Mouse (Mus musculus) hindbrain, postnatal 0 days (tissue): ENCODE results near the gene 2300002M23Rik. TPM values are rescaled to one million over a fixed set of nuclear protein-coding genes. Genes with fewer than 3 reads are reported as not detected.

Source experiments
- ATAC-seq: fragments of 200-750 bp; cut with Nextera tagmentation; 2 replicates; pipeline ENCODE4 v1.8.0; 2017; ENCODE audit warnings: mild to moderate bottlenecking, moderate TSS enrichment, moderate library complexity
- DNase-seq: peaks from one replicate; pipeline ENCODE4 v3.0.0-alpha.2; 2015; ENCODE audit warnings: low spot score
- H3K27ac ChIP-seq: fragments of 300-500 bp; sonication (generic); 2 replicates; pipeline ENCODE4 v1.5.1; 2014; ENCODE audit warnings: mild to moderate bottlenecking
- H3K27me3 ChIP-seq: fragments of 300-500 bp; sonication (generic); 2 replicates; pipeline ENCODE4 v1.6.1; 2014; ENCODE audit warnings: low read length, mixed read lengths; ENCODE audit not compliant: insufficient read depth
- H3K36me3 ChIP-seq: fragments of 300-500 bp; sonication (generic); 2 replicates; pipeline ENCODE4 v1.6.1; 2014; ENCODE audit warnings: low read length, mixed read lengths; ENCODE audit not compliant: insufficient read depth
- H3K4me1 ChIP-seq: fragments of 300-500 bp; sonication (generic); 2 replicates; pipeline ENCODE4 v1.6.1; 2014; ENCODE audit warnings: antibody characterized with exemption, low read length, mixed read lengths; ENCODE audit not compliant: insufficient read depth
- H3K4me2 ChIP-seq: fragments of 300-500 bp; sonication (generic); 2 replicates; pipeline ENCODE4 v1.6.1; 2014; ENCODE audit warnings: low read depth, mild to moderate bottlenecking, low read length, moderate library complexity, mixed read lengths
- H3K4me3 ChIP-seq: fragments of 300-500 bp; sonication (generic); 2 replicates; pipeline ENCODE4 v1.5.1; 2014; ENCODE audit warnings: low read length
- H3K9ac ChIP-seq: fragments of 300-500 bp; sonication (generic); replicated peaks from 2 replicates; pipeline ENCODE4 v1.6.1; 2014; ENCODE audit warnings: mild to moderate bottlenecking, low read length, moderate library complexity, mixed read lengths
- H3K9me3 ChIP-seq: fragments of 300-500 bp; sonication (generic); 2 replicates; pipeline ENCODE4 v1.6.1; 2016; ENCODE audit warnings: low read length, mixed read lengths
- CTCF ChIP-seq: IDR thresholded peaks from 2 replicates; pipeline ENCODE4 v1.5.1; 2016; ENCODE audit warnings: antibody characterized with exemption, control low read depth, low read depth
- WGBS: fragments of 180-500 bp; shearing (Covaris S2); extraction: QIAGEN DNeasy Blood & Tissue Kit; methylation state at CpG from one replicate; pipeline ENCODE4 v1.1.7; 2014; 5-methylcytosine and 5-hydroxymethylcytosine counted together
- polyA plus RNA-seq: library from polyadenylated mRNA; unstranded; fragments of >200 nt; fragmentation: Nextera tagmentation; extraction: Ambion mirVana; gene quantifications from 2 replicates; pipeline ENCODE4 v1.2.1, GENCODE M21; 2015
- total RNA-seq: library from RNA; depleted of rRNA; stranded (reverse); fragments of >200 nt; gene quantifications from 2 replicates; pipeline ENCODE4 v1.2.3, GENCODE M21; 2014

Gene 2300002M23Rik
- total and polyA plus RNA-seq, 2 experiments from 2014 or later, result 0.11 TPM; not detected in 1

DNA sequence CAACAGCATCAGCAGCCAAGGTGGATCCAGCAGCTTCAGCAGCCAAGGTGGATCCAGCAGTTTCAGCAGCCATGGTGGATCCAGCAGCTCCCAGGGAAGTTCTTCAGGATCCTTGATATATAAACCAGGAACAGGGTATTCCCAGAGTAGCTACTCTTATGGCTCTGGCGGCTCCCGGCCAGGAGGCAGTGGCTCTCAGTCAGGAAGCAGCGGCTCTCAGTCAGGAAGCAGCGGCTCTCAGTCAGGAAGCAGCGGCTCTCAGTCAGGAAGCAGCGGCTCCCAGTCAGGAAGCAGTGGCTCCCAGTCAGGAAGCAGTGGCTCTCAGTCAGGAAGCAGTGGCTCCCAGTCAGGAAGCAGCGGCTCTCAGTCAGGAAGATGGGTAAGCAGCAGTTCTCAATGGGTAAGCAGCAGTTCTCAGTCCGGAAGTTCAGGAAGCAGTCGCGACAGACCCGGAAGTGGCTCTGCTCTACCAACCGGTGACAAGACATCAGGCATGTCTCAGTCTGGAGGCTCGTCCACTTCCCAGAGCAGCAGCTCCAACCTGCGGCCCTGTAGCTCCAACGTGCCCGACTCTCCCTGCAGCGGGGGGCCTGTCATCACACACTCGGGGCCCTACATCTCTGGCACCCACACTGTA is 12.4 kb upstream of the 2300002M23Rik start:
- ATAC-seq (no peak), DNase-seq (no peak)
- H3K27me3 ChIP-seq, result no peaks in the 10 kb centered on the region
- H3K36me3 ChIP-seq, result no peaks in the 10 kb centered on the region
- no peak for TF ChIP-seq CTCF
- H3K9me3 ChIP-seq, result no peaks in the 10 kb centered on the region
- no peak overlapping the region for H3K4me2 ChIP-seq
- H3K4me1 ChIP-seq, result no peaks in the 10 kb centered on the region
- H3K27ac ChIP-seq, result no peak overlapping the region
- 92% methylated on average over 18 of the region's 18 CpGs for WGBS
- H3K4me3 ChIP-seq, result no peak overlapping the region
- H3K9ac ChIP-seq, result no peak overlapping the region

- Histone ChIP-seq H3K4me2 (no peak overlapping the region), H3K27ac (no peak overlapping the region), H3K4me1 (no peaks in the 10 kb centered on the region), H3K9ac (no peak overlapping the region), H3K4me3 (no peak overlapping the region), H3K27me3 (no peaks in the 10 kb centered on the region), H3K9me3 (no peaks in the 10 kb centered on the region), H3K36me3 (no peaks in the 10 kb centered on the region)
- 88% methylated on average over 13 of the region's 13 CpGs for WGBS
- no peak for ATAC-seq
- no peak for TF ChIP-seq CTCF
- DNase-seq, result no peak
Measured at GRCm38 (mm10) chr17:35556186-35556765, 11.0 kb upstream of the 2300002M23Rik start.

GRCm38 (mm10) chr17:35556812-35557211 is 10.4 kb upstream of the 2300002M23Rik start:
- peak; percentile 75 for DNase-seq
- Histone ChIP-seq H3K4me3 (no peak overlapping the region), H3K27me3 (no peaks in the 10 kb centered on the region), H3K9ac (no peak overlapping the region), H3K4me1 (no peaks in the 10 kb centered on the region), H3K36me3 (no peaks in the 10 kb centered on the region), H3K9me3 (no peaks in the 10 kb centered on the region), H3K4me2 (no peak overlapping the region), H3K27ac (no peak overlapping the region)
- TF ChIP-seq CTCF, result peak; percentile 89
- WGBS, result 25% methylated on average over 5 of the region's 5 CpGs
- peak; percentile 43; the same call in 1 of the 2 replicates for ATAC-seq

GRCm38 (mm10) chr17:35557351-35557750 is 9.9 kb upstream of the 2300002M23Rik start:
- no peaks in the 10 kb centered on the region for H3K36me3 ChIP-seq
- no peak overlapping the region for H3K9ac ChIP-seq
- no peaks in the 10 kb centered on the region for H3K4me1 ChIP-seq
- H3K4me2 ChIP-seq, result no peak overlapping the region
- H3K27ac ChIP-seq, result no peak overlapping the region
- ATAC-seq (0 out of 2 replicates have a peak, but pooled peaks have one; percentile 28), DNase-seq (no peak)
- 70% methylated on average over 9 of the region's 9 CpGs for WGBS
- no peak overlapping the region for H3K4me3 ChIP-seq
- no peaks in the 10 kb centered on the region for H3K27me3 ChIP-seq
- TF ChIP-seq CTCF, result no peak
- H3K9me3 ChIP-seq, result no peaks in the 10 kb centered on the region

DNA sequence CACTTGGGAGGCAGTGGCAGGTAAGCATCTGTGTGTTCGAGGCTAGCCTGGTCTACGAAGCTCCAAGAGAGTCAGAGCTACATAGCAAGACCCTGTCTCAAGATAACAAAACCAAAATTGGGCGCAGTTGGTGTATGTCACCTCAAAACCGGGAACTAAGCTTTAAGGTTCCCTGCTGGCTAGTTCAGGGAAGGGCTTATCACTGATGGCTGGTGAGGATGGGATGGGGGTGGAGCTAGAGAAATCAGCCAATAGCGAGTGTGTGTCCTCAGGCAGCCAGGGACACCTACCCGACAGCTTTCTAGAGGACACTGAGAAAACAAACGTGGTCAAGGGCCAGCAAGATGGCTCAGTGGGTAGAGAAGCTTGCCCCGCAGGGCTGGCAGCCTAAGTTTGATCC is 9.0 kb upstream of the 2300002M23Rik start:
- Histone ChIP-seq H3K4me2 (no peak overlapping the region), H3K4me1 (no peaks in the 10 kb centered on the region), H3K36me3 (no peaks in the 10 kb centered on the region), H3K27me3 (no peaks in the 10 kb centered on the region), H3K4me3 (no peak overlapping the region), H3K9me3 (no peaks in the 10 kb centered on the region), H3K9ac (no peak overlapping the region), H3K27ac (no peak overlapping the region)
- 57% methylated on average over 8 of the region's 8 CpGs for WGBS
- ATAC-seq, result no peak
- no peak for TF ChIP-seq CTCF
- no peak for DNase-seq

GRCm38 (mm10) chr17:35567767-35568166 is 517 bp downstream of the 2300002M23Rik start:
- Histone ChIP-seq H3K27me3 (no peaks in the 10 kb centered on the region), H3K27ac (no peak overlapping the region), H3K4me1 (no peaks in the 10 kb centered on the region), H3K9me3 (no peaks in the 10 kb centered on the region), H3K4me2 (no peak overlapping the region), H3K36me3 (no peaks in the 10 kb centered on the region), H3K9ac (no peak overlapping the region), H3K4me3 (no peak overlapping the region)
- no peak for TF ChIP-seq CTCF
- 25% methylated on average over 9 of the region's 9 CpGs for WGBS
- DNase-seq (no peak), ATAC-seq (no peak)
